Mouse (Mus musculus): ENCODE measurements around the gene Csnk1e.

The Csnk1e gene

DNA sequence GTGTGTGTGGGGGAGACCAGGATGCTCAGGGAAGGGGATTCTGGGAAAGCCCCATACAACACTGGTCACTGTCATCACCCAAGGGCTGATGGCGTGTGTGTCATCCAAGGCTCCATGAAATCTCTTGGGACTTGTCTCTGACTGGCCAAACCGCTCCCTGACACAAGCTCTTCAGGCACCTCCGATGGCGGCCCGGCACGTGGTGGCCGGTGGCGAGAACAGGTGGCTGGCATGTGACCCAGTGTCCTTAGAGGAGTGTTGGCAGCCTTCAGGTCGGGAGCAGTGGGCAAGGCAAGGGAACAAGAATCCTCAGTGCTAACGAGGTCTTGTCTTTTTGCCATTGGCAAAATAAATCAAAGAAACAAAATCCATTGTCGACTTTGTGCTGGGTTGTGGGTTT, 36.7 kb downstream of the Csnk1e start:
- peak; percentile 64 to 67 for DNase-seq

DNA sequence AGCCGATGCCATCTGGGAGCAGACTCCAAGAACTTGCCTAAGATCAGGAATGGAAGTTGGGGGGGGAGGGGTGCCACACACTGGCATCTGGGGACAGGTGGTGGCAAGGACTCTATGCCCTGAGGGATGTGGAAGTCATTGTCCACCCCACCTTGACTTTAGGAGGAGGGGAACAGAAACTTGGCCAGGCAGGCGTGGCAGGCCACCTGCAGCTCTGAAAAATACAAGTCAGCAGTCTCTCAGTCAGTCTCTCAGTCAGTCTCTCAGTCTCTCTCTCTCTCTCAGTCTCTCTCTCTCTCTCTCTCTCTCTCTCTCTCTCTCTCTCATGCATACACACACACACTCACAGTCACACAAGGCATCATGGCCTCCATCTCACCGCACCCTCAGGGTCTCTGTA, 37.1 kb downstream of the Csnk1e start:
- DNase-seq = no peak

DNA sequence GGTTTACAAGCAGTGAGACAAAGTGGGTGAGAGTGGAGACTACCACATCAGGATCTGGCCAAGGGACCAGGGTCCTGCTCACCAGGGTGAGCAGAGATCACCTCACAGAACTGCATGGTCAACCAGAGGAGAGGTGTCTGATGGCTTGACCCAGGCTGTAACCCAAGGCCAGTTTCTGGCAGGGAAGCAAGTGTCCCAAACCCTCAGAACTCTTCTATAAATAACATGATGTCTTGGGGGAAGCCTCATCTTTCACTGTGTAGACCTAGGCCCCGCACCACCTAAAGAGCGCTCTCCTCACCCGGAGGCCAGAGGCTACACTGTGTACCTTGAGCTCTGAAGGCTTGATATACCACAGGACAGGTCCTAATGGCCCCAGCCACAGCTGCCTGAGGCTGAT, 38.0 kb downstream of the Csnk1e start:
- DNase-seq = no peak

DNA sequence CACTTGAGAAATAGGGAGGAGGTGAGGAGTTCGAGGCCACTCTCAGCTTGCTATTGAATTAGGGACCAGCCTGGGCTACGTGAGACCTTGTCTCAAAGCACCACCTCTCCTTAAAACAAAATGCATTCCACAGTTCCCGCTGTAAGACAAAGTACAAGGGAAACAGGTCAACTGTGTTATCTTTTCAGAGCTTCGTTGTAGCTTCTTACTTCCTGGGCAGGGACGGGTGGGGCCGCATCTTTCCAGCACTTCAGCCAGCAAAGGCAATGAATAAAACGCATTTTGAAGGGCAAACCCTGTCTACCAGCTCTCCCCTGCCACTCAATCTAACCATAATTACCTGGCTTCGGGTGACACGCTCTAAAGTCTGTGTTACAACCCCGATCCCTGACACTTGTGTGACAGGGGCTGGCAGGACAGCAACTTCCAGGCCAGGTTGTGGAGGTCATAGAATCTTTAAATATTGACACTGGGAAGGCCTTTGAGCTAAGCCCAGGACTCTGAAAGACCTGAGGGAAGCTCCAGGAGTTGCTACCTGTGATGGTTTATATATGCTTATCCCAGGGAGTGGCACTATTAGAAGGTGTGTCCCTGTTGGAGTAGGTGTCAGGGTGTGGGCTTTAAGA, 38.8 kb downstream of the Csnk1e start:
- DNase-seq = no peak

DNA sequence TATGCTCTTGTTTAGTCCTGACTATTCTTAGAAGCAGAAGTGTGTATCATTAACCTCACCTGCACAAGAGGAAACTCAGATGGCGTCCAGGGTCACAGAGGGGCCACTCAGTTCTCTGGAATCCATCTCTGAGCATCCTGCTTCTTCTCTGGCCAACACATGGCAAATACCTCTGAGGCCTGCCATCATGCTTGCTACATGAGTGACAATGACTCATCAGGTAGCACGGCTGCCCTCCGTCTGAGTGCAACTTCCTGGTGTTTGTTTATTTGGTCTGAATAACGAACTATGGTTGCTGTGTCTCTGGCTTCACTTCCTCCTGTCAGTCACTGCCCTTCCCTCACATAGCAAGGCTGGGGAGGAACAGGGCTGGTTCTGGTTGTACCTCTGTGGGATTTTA, 40.9 kb downstream of the Csnk1e start:
- no peak for DNase-seq

DNA sequence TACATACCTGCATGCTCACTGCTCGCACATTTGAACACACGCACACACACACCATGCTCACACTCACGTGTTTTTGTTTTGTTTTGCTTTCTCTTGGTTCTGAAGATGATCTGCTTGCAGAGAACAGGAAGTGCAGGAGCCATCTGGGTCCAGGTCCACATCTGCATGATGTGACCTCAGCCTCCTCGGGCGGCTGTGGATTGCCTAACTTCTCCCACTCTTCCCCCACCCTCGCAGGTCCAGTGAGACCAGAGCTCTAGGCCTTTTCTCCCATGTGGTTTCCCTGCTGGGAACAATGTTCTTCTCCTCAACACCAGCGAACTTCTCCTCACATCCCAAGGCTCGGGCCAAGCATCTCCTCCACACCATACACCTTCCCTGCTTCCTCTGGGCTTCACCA, 41.6 kb downstream of the Csnk1e start:
- no peak for DNase-seq

DNA sequence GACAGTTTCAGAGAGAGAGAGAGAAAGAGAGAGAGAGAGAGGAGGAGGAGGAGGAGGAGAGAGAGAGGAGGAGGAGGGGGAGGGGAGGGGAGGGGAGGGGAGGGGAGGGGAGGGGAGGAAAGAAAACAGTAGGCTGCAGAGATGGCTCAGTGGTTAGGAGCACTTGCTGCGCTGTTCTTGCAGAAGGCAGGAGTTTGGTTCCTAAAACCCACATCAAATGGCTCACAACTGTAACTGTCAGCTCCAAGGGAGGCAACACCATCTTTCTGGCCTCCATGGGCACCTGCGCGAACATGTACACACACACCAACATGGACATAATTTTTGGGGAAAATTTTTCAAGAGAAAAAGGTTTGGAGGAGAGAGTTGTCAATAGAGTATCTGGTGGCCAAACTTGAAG, 42.2 kb downstream of the Csnk1e start:
- DNase-seq = no peak

DNA sequence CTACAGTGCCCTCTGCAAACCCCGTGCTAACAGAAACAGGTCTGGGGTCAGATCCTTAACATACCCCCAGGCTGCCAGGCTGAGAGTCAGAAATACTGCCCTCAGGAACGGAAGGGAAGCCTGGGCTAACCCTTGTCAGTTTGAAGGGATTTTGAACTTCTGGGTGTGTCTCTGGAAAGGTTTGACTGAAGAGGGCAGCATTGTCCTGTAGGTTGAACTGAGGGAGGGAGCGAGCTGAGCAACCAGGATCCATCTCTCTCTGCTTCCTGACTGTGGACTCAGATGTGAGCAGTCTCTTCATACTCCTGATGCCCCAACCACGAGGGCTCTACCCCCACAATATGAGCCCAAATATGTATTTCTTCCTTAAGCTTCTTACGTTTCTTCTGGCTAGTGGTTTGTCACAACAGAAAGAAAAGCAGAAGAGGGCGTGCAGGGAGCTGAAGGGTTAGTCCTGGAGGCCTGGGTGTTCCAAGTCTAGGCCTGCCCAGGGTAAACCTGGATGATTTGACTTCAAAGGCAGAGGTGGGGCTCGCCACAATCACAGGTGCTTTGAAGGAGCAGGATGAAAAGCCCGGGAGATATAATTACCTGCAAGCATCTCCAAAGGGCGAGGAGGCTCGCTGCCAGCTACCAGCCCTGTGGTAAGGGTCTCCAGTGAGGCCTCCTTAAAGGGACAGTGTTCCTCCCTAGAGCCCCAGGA, 43.9 kb downstream of the Csnk1e start:
- no peak for DNase-seq

DNA sequence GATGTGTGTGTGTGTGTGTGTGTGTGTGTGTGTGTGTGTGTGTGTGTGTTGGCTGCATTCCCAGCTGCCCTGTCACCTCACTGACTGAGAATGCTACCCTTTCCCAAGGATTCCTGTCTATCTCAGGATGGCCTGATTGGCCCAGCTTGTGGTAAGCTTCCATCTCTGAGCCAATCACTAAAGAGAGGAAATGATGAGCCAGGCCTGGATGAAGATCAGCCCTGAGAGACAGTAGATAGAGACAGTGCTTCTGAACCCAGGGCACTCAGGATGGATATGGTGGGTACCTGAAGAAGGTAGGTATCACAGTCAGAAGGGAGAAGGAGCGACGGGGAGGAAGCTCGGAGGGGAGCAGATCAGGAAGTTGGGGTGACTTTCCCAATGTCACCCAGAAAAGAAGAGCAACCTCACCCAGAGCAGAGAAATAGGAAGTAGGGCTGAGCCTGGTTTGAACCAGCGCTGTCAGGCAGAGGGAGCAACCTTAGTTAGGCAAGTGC, 46.2 kb downstream of the Csnk1e start:
- no peak for DNase-seq

DNA sequence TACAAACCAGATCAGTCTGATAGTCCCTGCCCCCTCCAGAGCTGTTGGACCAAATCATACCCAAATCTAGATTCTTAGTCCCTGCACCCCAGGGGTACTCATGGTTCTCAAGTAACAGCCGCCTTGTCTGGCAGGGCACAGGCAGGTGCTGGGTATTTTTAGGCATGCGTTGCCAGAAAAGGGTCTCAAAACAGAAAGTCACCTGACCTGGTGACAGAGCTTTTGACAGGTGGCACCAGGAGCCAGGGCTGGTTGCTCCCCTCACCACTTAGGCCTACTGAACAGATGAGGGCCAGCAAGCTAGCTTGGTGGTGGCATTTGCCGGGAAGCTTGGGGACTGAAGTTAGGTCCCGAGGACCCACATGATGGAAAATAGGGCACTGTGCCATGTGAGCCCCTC, 48.8 kb downstream of the Csnk1e start:
- DNase-seq = no peak

DNA sequence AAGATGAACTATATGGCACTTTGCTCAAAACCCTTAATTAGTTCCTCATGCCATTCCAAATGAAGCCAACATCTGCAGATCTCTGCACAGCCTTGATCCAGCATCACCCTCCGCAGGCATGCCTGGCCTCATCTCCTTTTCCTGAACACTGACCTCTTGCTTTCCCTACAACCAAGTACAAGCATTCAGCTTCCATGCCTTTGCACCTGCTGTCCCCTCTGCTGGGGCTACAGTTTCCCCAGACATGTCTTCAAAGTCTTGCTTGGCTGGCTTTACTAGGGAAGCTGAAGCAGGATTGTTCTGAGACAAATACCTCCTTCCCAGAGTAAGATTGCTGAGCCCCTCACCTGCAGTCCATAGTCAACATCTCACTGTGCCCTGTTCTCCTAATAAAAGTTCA, 51.1 kb downstream of the Csnk1e start:
- no peak for DNase-seq

DNA sequence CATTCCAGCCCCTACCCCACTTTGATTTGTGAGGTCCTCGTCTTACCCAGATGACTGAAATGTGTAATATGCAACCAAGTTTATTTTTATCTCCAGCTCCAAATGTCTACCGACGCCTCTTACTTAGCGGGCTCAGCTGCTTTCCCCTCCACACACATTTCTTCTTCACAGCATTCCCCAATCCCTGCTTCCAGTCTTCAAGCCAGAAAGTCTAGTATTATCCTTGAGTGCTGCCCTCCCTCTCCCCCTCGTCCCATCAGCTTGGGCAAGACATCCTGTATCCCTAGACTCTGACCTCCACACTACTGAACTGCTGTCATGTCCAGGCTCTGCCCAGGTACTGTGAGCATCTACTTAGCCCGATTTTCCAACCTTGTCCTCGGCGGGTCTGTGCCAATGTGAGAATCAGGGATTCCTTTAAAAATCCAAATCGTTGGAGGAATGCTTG, 51.6 kb downstream of the Csnk1e start:
- DNase-seq = no peak

DNA sequence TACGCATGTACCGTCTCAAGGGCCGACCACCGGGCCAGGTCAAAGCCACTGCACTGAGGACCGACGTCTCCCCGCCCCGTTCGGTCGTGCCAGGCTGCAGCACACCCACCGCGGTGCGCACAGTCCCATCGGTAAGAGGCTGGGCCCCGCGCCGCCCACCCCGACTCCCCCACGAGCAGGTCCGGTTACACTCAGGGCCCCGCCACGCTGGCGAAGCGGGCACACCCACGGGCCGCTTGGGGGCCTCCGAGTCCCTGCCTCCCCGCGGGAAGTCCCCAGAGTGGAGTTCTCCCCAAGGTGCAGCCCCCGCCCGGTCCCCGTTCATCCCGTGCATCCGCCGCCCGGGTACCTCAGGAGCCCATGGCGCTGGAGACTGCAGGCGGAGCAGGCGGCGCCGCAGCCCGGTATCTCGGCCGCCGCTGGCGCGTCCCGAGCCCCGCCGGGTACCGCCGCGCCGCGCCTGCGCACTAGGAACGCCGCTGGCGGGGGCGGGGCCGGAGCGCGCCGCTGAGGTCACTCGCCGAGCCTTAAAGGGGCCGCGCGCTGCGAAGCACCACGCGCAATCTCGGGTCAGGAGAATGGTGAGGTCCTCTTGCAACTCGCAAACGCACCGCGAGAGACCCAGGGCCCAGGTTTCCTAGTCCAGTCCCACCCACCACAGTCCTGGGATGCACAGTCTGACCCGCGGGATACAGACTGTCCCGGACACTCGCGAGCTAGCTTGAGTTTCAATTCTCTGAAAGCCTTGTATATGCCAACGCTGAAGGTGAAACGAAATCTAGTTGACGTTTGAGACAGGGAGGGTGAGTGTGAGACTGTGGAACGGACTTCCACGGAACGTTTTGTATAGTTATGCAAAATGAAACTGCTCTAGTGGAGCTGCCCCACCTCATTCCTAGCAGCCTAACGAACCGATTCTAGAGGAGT, 52.3 kb downstream of the Csnk1e start, which contains the start of gene Tmem184b:
TSS of gene Tmem184b (minus strand) at position 734 of the 927 bp plus-strand sequence.
- DNase-seq = peak; percentile 91 to 94

DNA sequence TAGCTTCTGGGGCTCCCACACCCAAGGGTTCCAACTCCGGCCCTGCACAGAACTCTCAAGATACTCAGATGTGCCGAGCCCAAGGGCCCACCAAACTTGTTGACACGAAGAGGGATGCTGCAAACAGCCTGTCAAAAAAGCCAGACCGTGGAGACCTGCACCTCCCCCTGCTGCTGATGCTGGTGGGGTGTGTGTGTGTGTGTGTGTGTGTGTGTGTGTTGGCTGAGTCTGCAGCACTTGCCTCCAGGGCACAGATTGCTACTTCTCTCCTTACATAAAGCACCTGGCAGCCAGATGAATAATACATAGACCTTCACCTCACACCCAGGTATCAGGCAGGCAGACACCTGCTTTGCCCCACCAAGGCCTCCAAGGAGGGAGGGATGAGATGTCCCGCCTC, 53.2 kb downstream of the Csnk1e start:
- DNase-seq = peak; percentile 26 to 48

DNA sequence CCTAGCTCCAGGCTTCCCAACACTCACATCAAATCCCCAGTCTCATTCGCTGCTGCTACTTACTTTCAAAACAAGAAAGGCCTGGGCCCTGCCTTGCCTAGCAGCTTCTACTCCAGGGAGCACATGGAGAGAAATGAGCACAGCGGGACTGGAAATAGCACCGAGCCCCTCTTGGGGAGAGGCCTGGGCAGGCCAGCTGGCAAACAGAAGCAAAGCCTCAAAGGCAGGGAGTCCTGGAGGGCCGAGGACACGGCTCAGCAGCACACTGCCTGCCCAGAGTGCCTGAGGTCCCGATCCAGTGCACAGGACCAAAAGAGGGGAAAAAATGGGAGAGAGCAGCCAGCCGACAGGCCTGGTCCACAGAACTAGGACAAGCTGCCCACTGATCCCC, 54.4 kb downstream of the Csnk1e start:
- DNase-seq = peak in 1 of 2 experiments; percentile 26

DNA sequence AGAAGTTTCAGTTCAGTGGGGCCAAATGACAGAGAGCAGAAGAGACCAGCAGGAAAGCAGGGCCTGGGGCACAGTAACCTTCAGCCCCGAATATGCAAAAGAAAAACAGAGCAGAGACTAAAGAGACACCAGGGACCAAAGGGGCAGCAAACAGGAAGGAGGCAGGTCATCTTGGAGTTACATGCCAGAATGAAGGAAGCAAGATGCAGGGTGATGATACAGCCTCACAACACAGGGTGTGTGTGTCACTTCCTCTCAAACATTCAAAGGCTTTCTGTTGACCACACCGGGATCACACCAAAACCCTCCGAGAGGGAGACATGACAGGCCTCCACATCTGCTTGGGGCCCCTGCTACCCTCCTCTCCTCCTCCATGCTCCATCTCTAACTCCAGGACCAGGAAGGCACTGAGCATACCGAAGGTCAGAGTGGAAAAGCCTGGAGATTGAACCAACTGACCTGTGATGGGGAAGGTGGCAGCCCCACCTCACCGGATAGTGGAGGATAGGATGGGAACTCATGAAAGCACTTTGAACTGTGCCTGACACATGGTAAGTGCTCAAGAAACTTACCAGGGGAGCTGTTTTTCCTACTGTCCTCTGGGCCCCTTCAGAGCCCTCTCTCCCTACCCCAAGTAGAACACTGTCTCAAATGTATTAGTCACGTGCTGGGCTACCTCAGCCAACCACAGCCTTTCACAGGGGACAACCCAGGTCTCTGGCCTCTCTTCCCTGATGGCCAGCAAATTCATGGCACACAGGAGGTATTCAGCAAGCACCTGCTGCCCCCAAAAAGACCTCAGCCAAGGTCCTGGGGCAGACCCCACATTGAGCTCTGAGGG, 55.0 kb downstream of the Csnk1e start:
- no peak for DNase-seq

DNA sequence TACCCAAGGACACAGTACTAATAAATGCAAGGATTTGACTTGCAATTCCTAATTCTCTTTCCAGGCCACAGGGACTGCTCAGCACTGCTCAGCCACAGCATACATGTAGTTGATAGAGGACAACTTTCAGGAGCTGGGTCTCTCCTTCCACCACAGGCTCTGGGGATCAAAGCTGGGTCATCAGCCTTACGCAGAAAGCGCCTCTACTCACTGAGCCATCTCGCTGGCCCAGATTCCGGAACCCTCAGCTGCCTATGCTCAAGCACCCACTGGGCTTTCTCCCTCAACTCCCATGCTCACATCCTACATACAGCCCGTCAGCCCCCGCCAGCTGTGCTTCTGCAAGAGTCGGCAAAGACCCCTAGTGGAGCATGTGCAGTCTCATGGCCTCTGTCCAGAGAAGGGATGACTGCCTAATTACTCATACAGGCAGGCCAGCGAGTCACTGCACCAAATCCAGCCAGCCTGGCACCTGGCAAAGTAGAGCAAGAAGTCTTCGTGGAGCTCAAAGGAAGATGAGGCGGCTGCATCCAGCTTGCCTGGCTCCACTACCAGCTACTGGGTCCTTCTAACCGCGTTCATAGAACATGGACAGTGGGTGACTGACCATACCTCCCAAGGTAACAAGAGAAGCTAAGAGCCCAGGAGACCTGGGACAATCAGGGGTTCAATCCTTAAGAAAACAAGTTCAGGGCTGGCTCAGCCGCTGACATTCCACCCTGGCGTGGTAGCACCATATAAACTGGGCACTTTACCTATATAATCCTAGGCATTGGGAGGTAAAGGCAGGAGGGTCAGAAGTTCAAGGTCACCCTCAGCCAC, 55.9 kb downstream of the Csnk1e start:
- DNase-seq = peak in 1 of 2 experiments; percentile 32

DNA sequence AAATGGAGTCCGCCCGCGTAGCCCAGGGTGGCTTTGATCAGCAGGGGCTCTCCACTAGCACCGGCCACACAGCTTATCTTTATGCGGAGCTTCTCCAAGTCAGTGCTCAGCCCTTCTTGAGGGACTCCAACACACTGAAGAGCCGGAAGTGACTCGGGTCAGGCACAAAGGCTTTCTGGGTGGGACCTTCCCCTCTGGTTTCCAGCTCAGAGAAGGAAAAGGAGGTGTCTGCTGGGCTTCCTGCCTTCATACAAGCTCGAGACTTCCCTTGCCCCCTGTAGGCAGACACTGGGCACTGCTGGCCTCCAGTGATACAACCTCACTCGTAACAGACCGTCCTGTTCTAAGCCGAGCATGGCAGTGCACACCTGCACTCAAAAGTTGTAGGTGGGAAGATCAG, 58.6 kb downstream of the Csnk1e start:
- DNase-seq = no peak

DNA sequence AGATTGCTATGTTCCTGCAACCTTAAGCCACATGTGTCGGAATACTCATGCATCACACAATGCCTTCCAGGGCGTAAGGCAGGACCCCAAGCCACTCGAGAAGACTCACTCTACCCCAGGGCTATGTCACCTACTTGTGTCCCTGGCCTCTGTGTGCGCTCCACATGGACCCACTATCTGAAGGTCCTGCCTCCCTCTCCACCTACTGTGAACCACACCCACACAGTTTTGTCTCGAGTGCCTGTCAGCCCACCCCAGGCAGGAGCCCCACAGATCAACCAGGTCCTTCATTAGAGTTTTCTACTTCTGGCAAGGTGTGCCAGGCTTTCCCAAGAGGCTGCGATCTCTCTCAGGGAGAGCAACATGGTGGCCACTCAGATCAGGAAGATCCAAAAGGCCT, 60.1 kb downstream of the Csnk1e start:
- no peak for DNase-seq

DNA sequence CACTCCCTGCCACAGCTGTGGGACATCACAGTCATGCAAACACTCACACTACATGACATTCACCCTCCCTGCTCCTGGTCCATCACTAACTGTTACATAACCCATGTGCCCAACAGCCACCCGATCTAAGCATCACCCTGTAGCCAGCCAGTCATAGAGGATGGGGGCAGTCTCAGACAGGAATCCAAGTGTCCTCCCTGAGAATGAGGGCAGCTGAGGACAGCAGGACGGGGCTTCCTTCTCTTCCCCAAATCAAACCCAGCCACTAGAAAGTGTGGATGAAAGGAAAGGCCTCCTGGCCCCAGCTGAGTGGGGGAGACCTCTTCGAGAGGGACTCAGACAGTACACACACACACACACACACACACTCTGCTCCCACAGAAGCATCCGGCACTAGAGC, 60.5 kb downstream of the Csnk1e start:
- no peak for DNase-seq

DNA sequence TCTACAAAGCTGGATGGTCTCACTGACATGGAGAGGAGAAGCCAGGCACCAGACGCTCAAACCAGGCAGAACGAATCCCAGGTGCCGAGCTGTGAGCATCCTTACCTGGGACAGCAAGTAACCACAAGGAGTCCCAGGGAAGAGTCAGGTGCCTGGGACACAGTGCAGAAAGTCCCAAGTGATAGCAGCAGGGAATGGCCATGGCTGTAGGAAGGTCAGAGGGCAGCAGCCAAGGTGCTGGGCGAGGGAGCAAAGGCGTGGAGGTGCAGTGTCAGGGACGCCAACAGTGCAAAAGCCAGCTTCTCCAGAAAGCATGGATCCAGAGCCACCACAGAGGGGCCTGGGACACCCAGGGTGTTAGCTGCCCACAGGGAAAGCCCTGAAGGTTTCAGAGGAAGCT, 62.3 kb downstream of the Csnk1e start:
- DNase-seq = no peak

DNA sequence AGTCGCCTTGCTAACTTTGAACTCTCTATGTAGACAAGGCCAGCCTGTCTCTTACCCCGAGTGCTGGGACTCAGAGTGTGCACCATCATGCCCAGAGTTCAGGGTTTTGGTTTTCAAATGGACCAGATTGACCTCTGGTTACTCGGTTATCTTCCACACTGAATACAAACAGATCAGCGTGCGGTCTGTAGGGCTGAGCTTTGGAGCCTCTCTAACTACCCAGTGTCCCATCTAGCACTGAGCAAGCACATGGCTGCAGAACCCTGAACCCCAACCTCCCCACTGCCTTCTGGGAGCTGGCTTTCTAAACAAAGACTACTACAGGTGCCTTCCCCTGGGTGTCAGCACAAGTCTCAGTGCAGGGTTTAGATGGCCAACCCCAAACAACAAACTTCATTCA, 62.8 kb downstream of the Csnk1e start:
- no peak for DNase-seq
